Mouse (Mus musculus) 3T3-L1 (cell line): ENCODE data around the gene Vmn2r22.
"Not testable (repeated sequence)": the region's sequence is repeated elsewhere in the genome, so short reads cannot be mapped to it uniquely, and the experiment has no call there.

Experiments
- DNase-seq: peaks from one replicate; pipeline ENCODE4 v3.0.0-alpha.2; 2015; ENCODE audit warnings: low read depth, low spot score

The Vmn2r22 gene

GRCm38 (mm10) chr6:123650625-123651024 is at the start of gene Vmn2r22:
Gene Vmn2r22, minus strand, starts transcription at chr6:123650725.
- not testable (repeated sequence) for DNase-seq

GRCm38 (mm10) chr6:123697213-123697612 is 46.7 kb upstream of the Vmn2r22 start:
- no peak for DNase-seq

- DNase-seq = not testable (repeated sequence)
These were observed 46.1 kb upstream of the Vmn2r22 start for GRCm38 (mm10) chr6:123696639-123697038.

- DNase-seq = peak; percentile 70
These were observed 6.5 kb upstream of the Vmn2r22 start for GRCm38 (mm10) chr6:123657040-123657439.

- not testable (repeated sequence) for DNase-seq
These were observed 11.1 kb downstream of the Vmn2r22 start for GRCm38 (mm10) chr6:123639394-123639793.

- DNase-seq = not testable (repeated sequence)
These were observed 26.7 kb downstream of the Vmn2r22 start for GRCm38 (mm10) chr6:123623784-123624183.

- not testable (repeated sequence) for DNase-seq
These were observed 62.2 kb downstream of the Vmn2r22 start for GRCm38 (mm10) chr6:123588368-123588767.

GRCm38 (mm10) chr6:123587796-123588328 is 62.7 kb downstream of the Vmn2r22 start:
- DNase-seq = not testable (repeated sequence)

GRCm38 (mm10) chr6:123583988-123584387 is 66.5 kb downstream of the Vmn2r22 start:
- not testable (repeated sequence) for DNase-seq

GRCm38 (mm10) chr6:123574698-123575097 is 75.8 kb downstream of the Vmn2r22 start:
- not testable (repeated sequence) for DNase-seq
